Mouse (Mus musculus) spleen, adult 2 months (tissue): ENCODE measurements around the gene Irf3. TPM values are rescaled to one million over a fixed set of nuclear protein-coding genes. Genes with fewer than 3 reads are reported as not detected.

Experiments
- DNase-seq, 2 experiments: peaks; one replicate each; pipeline versions ENCODE4 v3.0.0 to v3.0.0-alpha.2; 2012 to 2021; ENCODE audit warnings: low spot score in 2 of 2, low read depth in 1 of 2
- H3K27ac ChIP-seq: fragments of 200-500 bp; 2 replicates; pipeline ENCODE4 v1.5.1; 2012; ENCODE audit warnings: low read length, inconsistent platforms; ENCODE audit not compliant: insufficient read depth
- H3K27me3 ChIP-seq: fragments of 200-500 bp; 2 replicates; pipeline ENCODE4 v1.6.1; 2012; ENCODE audit warnings: mild to moderate bottlenecking, moderate library complexity, low read length, inconsistent platforms; ENCODE audit not compliant: control insufficient read depth, insufficient read depth
- H3K36me3 ChIP-seq: fragments of 200-500 bp; 2 replicates; pipeline ENCODE4 v1.6.1; 2012; ENCODE audit warnings: mild to moderate bottlenecking, low read length, inconsistent platforms; ENCODE audit not compliant: control insufficient read depth, insufficient read depth
- H3K4me1 ChIP-seq: fragments of 200-500 bp; 2 replicates; pipeline ENCODE4 v1.6.1; 2011; ENCODE audit warnings: inconsistent platforms; ENCODE audit not compliant: control insufficient read depth, insufficient read depth, insufficient read length
- H3K4me3 ChIP-seq: fragments of 200-500 bp; 2 replicates; pipeline ENCODE4 v1.5.1; 2011; ENCODE audit warnings: mild to moderate bottlenecking, inconsistent platforms; ENCODE audit not compliant: insufficient read depth, insufficient read length; ENCODE audit errors: extremely low read depth
- CTCF ChIP-seq: fragments of 200-500 bp; IDR thresholded peaks from 2 replicates; pipeline ENCODE4 v1.5.1; 2011; ENCODE audit warnings: mild to moderate bottlenecking, inconsistent platforms; ENCODE audit not compliant: insufficient read depth, insufficient read length, insufficient replicate concordance; ENCODE audit errors: extremely low read depth
- POLR2A ChIP-seq: fragments of 200-500 bp; IDR thresholded peaks from 2 replicates; pipeline ENCODE4 v1.6.1; 2011; ENCODE audit warnings: low read depth, low read length, inconsistent platforms
- WGBS: fragments of 180-500 bp; shearing (Covaris S2); methylation state at CpG from one replicate; pipeline ENCODE4 v1.1.7; 2018; 5-methylcytosine and 5-hydroxymethylcytosine counted together
- polyA plus RNA-seq: library from polyadenylated mRNA; depleted of rRNA; stranded (reverse); fragments of >200 nt; gene quantifications from 2 replicates; pipeline ENCODE4 v1.2.3, GENCODE M21; 2012; rRNA removed

Irf3 gene
- 134 and 147 TPM in 2 replicates for polyA plus RNA-seq

DNA sequence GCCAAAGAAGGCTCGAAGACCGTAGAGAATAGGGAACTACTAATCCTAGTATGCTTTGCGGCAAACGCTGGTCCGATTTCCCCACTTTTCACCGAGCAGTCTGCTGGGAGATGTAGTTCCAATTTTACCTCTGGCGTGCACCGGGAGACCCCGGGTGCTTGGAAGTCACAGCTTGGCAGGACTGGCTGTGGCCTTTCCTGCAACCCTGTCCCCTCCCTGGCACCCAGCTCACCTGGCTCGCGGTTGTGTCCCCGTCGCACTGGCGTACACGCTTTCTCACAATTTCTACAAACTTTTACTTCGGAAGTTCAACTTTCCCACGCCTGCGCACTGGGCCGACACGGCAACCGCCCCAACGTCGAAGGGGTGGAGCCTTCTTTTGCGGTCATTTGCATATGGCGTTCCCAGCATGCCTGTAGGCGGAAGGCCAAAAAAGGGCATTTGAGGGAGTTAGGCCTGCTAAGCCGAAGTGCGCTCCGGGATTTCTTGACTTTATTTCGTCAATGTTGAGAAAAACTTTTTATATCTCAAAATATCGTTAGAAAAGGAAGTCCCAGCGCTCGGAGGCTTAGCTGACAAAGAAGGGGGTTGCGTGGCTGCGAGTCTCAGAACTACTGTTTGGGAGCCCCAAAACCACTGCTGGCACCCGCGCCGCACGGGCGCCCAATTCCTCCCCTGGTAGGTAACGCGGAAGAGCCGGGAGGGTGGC lies at the start of gene Irf3:
TSS of gene Irf3 (plus strand) at position 418 of the 709 bp plus-strand sequence.
- Histone ChIP-seq H3K4me1 (peaks cover 17% of the 10 kb centered on the region; the same call in 1 of the 2 replicates), H3K27ac (peak within 1 kb of the TSS; percentile 90), H3K27me3 (no peaks in the 10 kb centered on the region), H3K36me3 (peaks cover 30% of the 10 kb centered on the region), H3K4me3 (peak within 1 kb of the TSS; percentile 92)
- TF ChIP-seq CTCF (no peak), POLR2A (peak; percentile 91)
- WGBS = under 1% methylated on average over 43 of the region's 43 CpGs
- DNase-seq = peak; percentile 96 to 97

DNA sequence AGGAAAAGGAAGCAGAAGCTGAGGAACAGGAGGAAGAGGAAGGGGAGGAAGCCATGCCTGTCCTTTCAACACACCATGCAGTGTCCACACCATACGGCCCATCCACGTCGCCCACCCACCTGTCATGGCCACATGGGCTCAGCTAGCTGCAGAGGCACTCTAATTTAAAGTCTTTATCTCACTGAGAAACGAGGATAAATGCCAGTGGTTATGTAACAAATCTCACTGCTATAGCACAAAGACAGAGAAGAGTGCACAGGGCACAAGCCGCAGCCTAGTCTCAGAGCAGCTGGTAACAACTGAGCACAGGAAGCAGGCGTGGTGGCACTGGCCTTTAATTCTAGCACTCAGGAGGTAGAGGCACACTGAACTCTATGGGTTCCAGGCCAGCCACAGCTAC lies 47.5 kb upstream of the Irf3 start:
- Histone ChIP-seq H3K4me3 (no peak overlapping the region), H3K36me3 (no peaks in the 10 kb centered on the region), H3K27ac (no peak overlapping the region), H3K27me3 (peaks cover 1% of the 10 kb centered on the region; the same call in 1 of the 2 replicates), H3K4me1 (peaks cover 11% of the 10 kb centered on the region)
- DNase-seq = no peak
- TF ChIP-seq POLR2A (no peak), CTCF (no peak)
- WGBS = 32% methylated on average over 6 of the region's 6 CpGs

DNA sequence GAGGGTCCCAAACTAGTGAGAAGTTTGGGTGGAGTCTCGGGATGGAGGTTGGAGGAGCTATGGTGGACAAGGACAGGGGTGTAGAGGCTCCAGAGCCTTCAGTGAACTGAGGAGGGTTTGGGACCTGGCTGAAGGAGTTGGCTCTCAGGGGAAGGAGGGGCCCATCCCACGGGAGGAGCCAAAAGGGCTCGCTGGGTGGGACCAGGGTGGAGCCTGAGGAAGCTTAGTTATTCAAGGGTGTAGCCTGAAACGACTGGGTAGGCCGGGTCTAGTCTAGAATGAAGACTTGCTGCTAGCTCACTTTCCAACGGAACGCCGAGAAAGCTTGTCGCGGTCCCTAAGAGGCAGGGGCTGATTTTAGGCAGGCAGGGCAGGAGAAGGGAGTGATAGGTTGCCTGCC lies 45.5 kb upstream of the Irf3 start:
- Histone ChIP-seq H3K4me3 (peak overlapping the region; percentile 47; the same call in 1 of the 2 replicates), H3K36me3 (no peaks in the 10 kb centered on the region), H3K27ac (no peak overlapping the region), H3K4me1 (peaks cover 11% of the 10 kb centered on the region), H3K27me3 (no peaks in the 10 kb centered on the region; the same call in 1 of the 2 replicates)
- DNase-seq = no peak
- TF ChIP-seq POLR2A (no peak), CTCF (no peak)
- 3% methylated on average over 10 of the region's 10 CpGs for WGBS

DNA sequence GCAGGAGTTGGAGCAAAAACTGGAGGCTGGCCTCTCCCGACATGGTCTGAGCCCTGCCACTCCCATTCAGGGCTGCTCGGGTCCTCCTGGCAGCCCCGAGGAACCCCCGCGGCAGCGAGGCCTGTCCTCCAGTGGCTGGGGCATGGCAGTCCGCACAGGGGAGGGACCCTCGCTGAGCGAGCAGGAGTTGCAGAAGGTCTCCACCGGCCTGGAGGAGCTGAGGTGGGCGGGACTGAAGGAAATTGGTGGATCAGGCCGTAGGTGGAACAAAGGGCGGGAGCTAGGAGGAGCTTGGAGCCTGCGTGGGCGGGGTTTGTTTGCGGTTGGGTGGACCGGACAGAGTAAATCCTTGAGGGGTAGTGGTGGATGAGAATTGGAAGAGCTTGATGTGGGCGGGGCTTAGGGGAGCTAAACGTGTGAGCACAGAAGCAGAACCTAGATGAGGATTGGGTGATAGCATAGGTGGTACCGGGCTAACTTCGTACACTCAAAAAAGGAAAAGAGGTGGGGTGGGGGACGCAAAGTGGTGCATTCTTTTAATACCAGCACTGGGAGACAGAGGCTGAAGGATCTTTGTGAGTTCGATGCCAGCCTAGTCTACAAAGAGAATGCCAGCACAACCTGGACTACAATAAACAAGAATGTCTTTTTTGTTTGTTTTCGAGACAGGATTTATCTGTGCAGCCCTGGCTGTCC lies 44.7 kb upstream of the Irf3 start:
- H3K27ac ChIP-seq = no peak overlapping the region

DNA sequence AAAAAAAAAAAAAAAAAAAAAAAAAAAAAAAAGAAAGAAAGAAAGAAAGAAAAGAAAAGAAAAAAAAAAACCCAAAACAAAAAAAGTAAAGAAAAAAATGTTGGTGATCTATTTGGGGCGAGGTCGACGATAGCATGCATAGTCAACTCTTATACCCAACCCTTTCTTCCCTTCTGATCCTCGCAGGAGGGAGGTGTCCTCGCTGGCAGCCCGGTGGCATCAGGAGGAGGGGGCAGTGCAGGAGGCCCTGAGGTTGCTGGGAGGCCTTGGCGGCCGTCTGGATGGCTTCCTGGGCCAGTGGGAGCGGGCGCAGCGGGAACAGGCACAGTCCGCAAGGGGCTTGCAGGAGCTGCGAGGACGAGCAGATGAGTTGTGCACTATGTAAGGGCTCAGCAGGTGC lies 43.9 kb upstream of the Irf3 start:
- no peak for TF ChIP-seq POLR2A
- Histone ChIP-seq H3K4me1 (peaks cover 11% of the 10 kb centered on the region), H3K36me3 (no peaks in the 10 kb centered on the region), H3K27me3 (no peaks in the 10 kb centered on the region; the same call in 1 of the 2 replicates), H3K27ac (no peak overlapping the region), H3K4me3 (no peak overlapping the region)
- 77% methylated on average over 14 of the region's 14 CpGs for WGBS
- DNase-seq = no peak

More for the DNA sequence above, 44.7 kb upstream of the Irf3 start:
- TF ChIP-seq CTCF (no peak), POLR2A (no peak)
- H3K4me1 ChIP-seq = peaks cover 11% of the 10 kb centered on the region
- peak in 1 of 2 experiments; percentile 66 for DNase-seq
- no peaks in the 10 kb centered on the region; the same call in 1 of the 2 replicates for H3K27me3 ChIP-seq
- no peaks in the 10 kb centered on the region for H3K36me3 ChIP-seq
- 5% methylated on average over 24 of the region's 24 CpGs for WGBS
- H3K4me3 ChIP-seq = peak overlapping the region; percentile 47

DNA sequence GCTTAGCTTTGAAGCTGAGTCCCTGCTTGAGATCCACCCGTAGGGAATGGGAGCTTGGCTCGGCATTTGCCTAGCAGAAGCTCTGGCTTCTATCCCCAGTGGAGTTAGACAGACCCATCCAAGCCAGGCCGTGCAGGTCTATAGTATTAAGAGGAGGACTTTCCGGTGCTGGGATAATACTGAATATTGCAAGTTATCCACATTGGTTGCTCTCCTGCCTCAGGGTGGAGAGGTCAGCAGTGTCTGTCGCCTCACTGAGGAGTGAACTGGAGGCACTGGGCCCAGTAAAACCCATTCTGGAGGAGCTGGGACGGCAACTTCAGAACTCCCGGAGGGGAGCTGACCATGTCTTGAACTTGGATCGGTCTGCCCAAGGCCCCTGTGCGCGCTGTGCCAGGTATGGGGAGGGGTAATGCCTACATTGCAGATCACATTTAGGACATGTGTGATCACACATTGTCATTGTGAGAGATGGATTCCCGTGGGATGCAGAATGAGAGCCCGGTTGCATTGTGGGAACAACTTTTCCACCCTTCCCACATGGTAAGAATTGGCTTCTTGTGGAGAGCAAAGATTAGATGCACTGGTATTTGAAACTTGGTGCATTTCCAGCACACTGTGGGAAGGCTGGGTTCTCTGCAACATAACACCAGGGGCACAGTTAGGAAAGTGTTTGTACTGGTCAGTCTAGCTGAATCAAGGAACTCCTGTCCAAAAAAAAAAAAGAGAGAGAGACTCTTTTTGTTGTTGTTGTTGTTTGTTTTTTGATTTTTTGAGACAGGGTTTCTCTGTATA lies 43.2 kb upstream of the Irf3 start:
- DNase-seq = no peak
- WGBS = 90% methylated on average over 12 of the region's 12 CpGs
- Histone ChIP-seq H3K27me3 (no peaks in the 10 kb centered on the region; the same call in 1 of the 2 replicates), H3K27ac (no peak overlapping the region), H3K36me3 (no peaks in the 10 kb centered on the region), H3K4me1 (peaks cover 11% of the 10 kb centered on the region), H3K4me3 (no peak overlapping the region)
- TF ChIP-seq CTCF (no peak), POLR2A (no peak)
